Mouse (Mus musculus): Measurements from ENCODE around the gene Olig2. TPM values are rescaled to one million over a fixed set of nuclear protein-coding genes. Genes with fewer than 3 reads are reported as not detected.

The Olig2 gene
- polyA plus RNA-seq, 1 experiment from 2014 or later, result not detected

GRCm38 (mm10) chr16:91217948-91218347 is 7.3 kb upstream of the Olig2 start:
- H3K4me1 ChIP-seq (ENCODE audit: insufficient read depth, low read depth, low read length), result no peaks in the 10 kb centered on the region
- H3K27ac ChIP-seq (ENCODE audit: low read length), result no peak overlapping the region
- ATAC-seq, result no peak
- H3K4me2 ChIP-seq (replicated peaks; ENCODE audit: low read depth, low read length), result no peak overlapping the region
- H3K27me3 ChIP-seq (replicated peaks; ENCODE audit: insufficient read depth, low read length), result peaks cover 47% of the 10 kb centered on the region
- H3K9me3 ChIP-seq (ENCODE audit: low read length), result no peaks in the 10 kb centered on the region
- 73% methylated on average over 6 of the region's 6 CpGs for WGBS
- DNase-seq (ENCODE audit: low spot score), result no peak
- H3K4me3 ChIP-seq (ENCODE audit: low read depth, low read length), result no peak overlapping the region
- no peaks in the 10 kb centered on the region for H3K36me3 ChIP-seq (ENCODE audit: insufficient read depth, low read length)
- peak; percentile 26 for TF ChIP-seq CTCF (IDR thresholded peaks at IDR 0.05)
- TF ChIP-seq EP300 (IDR thresholded peaks at IDR 0.05), result no peak
- no peak overlapping the region for H3K9ac ChIP-seq (replicated peaks; ENCODE audit: low read depth)

GRCm38 (mm10) chr16:91219246-91219645 is 6.0 kb upstream of the Olig2 start:
- H3K27me3 ChIP-seq (replicated peaks; ENCODE audit: insufficient read depth, low read length), result peaks cover 59% of the 10 kb centered on the region
- H3K4me2 ChIP-seq (replicated peaks; ENCODE audit: low read depth, low read length), result no peak overlapping the region
- no peak overlapping the region for H3K9ac ChIP-seq (replicated peaks; ENCODE audit: low read depth)
- no peaks in the 10 kb centered on the region for H3K9me3 ChIP-seq (ENCODE audit: low read length)
- 11% methylated on average over 14 of the region's 14 CpGs for WGBS
- TF ChIP-seq CTCF (IDR thresholded peaks at IDR 0.05), result no peak
- TF ChIP-seq EP300 (IDR thresholded peaks at IDR 0.05), result no peak
- H3K36me3 ChIP-seq (ENCODE audit: insufficient read depth, low read length), result no peaks in the 10 kb centered on the region
- no peak overlapping the region for H3K27ac ChIP-seq (ENCODE audit: low read length)
- H3K4me1 ChIP-seq (ENCODE audit: insufficient read depth, low read depth, low read length), result no peaks in the 10 kb centered on the region
- no peak overlapping the region for H3K4me3 ChIP-seq (ENCODE audit: low read depth, low read length)
- ATAC-seq (no peak), DNase-seq (ENCODE audit: low spot score) (no peak)

- Histone ChIP-seq H3K9me3 (ENCODE audit: low read length) (no peaks in the 10 kb centered on the region), H3K4me2 (replicated peaks; ENCODE audit: low read depth, low read length) (no peak overlapping the region), H3K36me3 (ENCODE audit: insufficient read depth, low read length) (no peaks in the 10 kb centered on the region), H3K4me1 (ENCODE audit: insufficient read depth, low read depth, low read length) (no peaks in the 10 kb centered on the region), H3K9ac (replicated peaks; ENCODE audit: low read depth) (no peak overlapping the region), H3K4me3 (ENCODE audit: low read depth, low read length) (no peak overlapping the region), H3K27ac (ENCODE audit: low read length) (no peak overlapping the region), H3K27me3 (replicated peaks; ENCODE audit: insufficient read depth, low read length) (peaks cover 87% of the 10 kb centered on the region)
- DNase-seq (ENCODE audit: low spot score), result no peak
- no peak for TF ChIP-seq CTCF (IDR thresholded peaks at IDR 0.05)
- no peak for TF ChIP-seq EP300 (IDR thresholded peaks at IDR 0.05)
- no peak for ATAC-seq
- under 1% methylated on average over 25 of the region's 25 CpGs for WGBS
Observed at GRCm38 (mm10) chr16:91222171-91222642, 3.0 kb upstream of the Olig2 start.

GRCm38 (mm10) chr16:91222643-91223271 is 2.5 kb upstream of the Olig2 start:
- H3K4me2 ChIP-seq (replicated peaks; ENCODE audit: low read depth, low read length), result no peak overlapping the region
- ATAC-seq (no peak), DNase-seq (ENCODE audit: low spot score) (no peak)
- WGBS, result under 1% methylated on average over 24 of the region's 27 CpGs
- no peaks in the 10 kb centered on the region for H3K36me3 ChIP-seq (ENCODE audit: insufficient read depth, low read length)
- H3K9ac ChIP-seq (replicated peaks; ENCODE audit: low read depth), result no peak overlapping the region
- no peak overlapping the region for H3K4me3 ChIP-seq (ENCODE audit: low read depth, low read length)
- peaks cover 92% of the 10 kb centered on the region for H3K27me3 ChIP-seq (replicated peaks; ENCODE audit: insufficient read depth, low read length)
- TF ChIP-seq EP300 (IDR thresholded peaks at IDR 0.05) (no peak), CTCF (IDR thresholded peaks at IDR 0.05) (no peak)
- no peaks in the 10 kb centered on the region for H3K9me3 ChIP-seq (ENCODE audit: low read length)
- H3K4me1 ChIP-seq (ENCODE audit: insufficient read depth, low read depth, low read length), result no peaks in the 10 kb centered on the region
- H3K27ac ChIP-seq (ENCODE audit: low read length), result no peak overlapping the region

- Histone ChIP-seq H3K4me2 (replicated peaks; ENCODE audit: low read depth, low read length) (no peak overlapping the region), H3K27ac (ENCODE audit: low read length) (no peak overlapping the region), H3K4me3 (ENCODE audit: low read depth, low read length) (no peak overlapping the region), H3K4me1 (ENCODE audit: insufficient read depth, low read depth, low read length) (no peaks in the 10 kb centered on the region), H3K27me3 (replicated peaks; ENCODE audit: insufficient read depth, low read length) (peaks cover 95% of the 10 kb centered on the region), H3K9me3 (ENCODE audit: low read length) (no peaks in the 10 kb centered on the region), H3K9ac (replicated peaks; ENCODE audit: low read depth) (no peak overlapping the region), H3K36me3 (ENCODE audit: insufficient read depth, low read length) (no peaks in the 10 kb centered on the region)
- 4% methylated on average over 34 of the region's 35 CpGs for WGBS
- TF ChIP-seq EP300 (IDR thresholded peaks at IDR 0.05) (no peak), CTCF (IDR thresholded peaks at IDR 0.05) (no peak)
- DNase-seq (ENCODE audit: low spot score) (no peak), ATAC-seq (no peak)
Observed at GRCm38 (mm10) chr16:91223327-91224067, 1.8 kb upstream of the Olig2 start.

- Histone ChIP-seq H3K9ac (replicated peaks; ENCODE audit: low read depth) (no peak overlapping the region), H3K4me1 (ENCODE audit: insufficient read depth, low read depth, low read length) (no peaks in the 10 kb centered on the region), H3K36me3 (ENCODE audit: insufficient read depth, low read length) (no peaks in the 10 kb centered on the region), H3K4me3 (ENCODE audit: low read depth, low read length) (no peak overlapping the region), H3K27me3 (replicated peaks; ENCODE audit: insufficient read depth, low read length) (peaks cover 96% of the 10 kb centered on the region), H3K4me2 (replicated peaks; ENCODE audit: low read depth, low read length) (no peak overlapping the region), H3K9me3 (ENCODE audit: low read length) (no peaks in the 10 kb centered on the region), H3K27ac (ENCODE audit: low read length) (no peak overlapping the region)
- DNase-seq (ENCODE audit: low spot score) (no peak), ATAC-seq (no peak)
- WGBS, result 9% methylated on average over 10 of the region's 10 CpGs
- TF ChIP-seq CTCF (IDR thresholded peaks at IDR 0.05) (no peak), EP300 (IDR thresholded peaks at IDR 0.05) (no peak)
Observed at GRCm38 (mm10) chr16:91224068-91224402, 1.2 kb upstream of the Olig2 start.

Measured in lung, postnatal 0 days (tissue).